Mouse (Mus musculus): Measurements from ENCODE around the gene Oxnad1.
"Not testable (repeated sequence)": the region's sequence is repeated elsewhere in the genome, so short reads cannot be mapped to it uniquely, and the experiment has no call there.

Gene Oxnad1

GRCm38 (mm10) chr14:32091124-32091523 lies 6.0 kb downstream of the Oxnad1 start:
- DNase-seq (ENCODE audit: low spot score) = no peak

GRCm38 (mm10) chr14:32091704-32092103 lies 6.5 kb downstream of the Oxnad1 start:
- DNase-seq (ENCODE audit: low spot score) = no peak

GRCm38 (mm10) chr14:32093018-32093417 lies 7.8 kb downstream of the Oxnad1 start:
- DNase-seq (ENCODE audit: low spot score) = no peak

- DNase-seq (ENCODE audit: low spot score) = no peak
Observed at GRCm38 (mm10) chr14:32093500-32094117, 8.4 kb downstream of the Oxnad1 start.

GRCm38 (mm10) chr14:32095646-32096045 lies 10.5 kb downstream of the Oxnad1 start:
- DNase-seq (ENCODE audit: low spot score) = no peak

GRCm38 (mm10) chr14:32096740-32097139 lies 11.6 kb downstream of the Oxnad1 start:
- DNase-seq (ENCODE audit: low spot score) = no peak

GRCm38 (mm10) chr14:32097691-32098090 lies 12.5 kb downstream of the Oxnad1 start:
- no peak for DNase-seq (ENCODE audit: low spot score)

GRCm38 (mm10) chr14:32098951-32099350 lies 13.8 kb downstream of the Oxnad1 start:
- no peak for DNase-seq (ENCODE audit: low spot score)

GRCm38 (mm10) chr14:32103556-32103955 lies 18.4 kb downstream of the Oxnad1 start:
- no peak for DNase-seq (ENCODE audit: low spot score)

GRCm38 (mm10) chr14:32105663-32106062 lies 20.5 kb downstream of the Oxnad1 start:
- DNase-seq (ENCODE audit: low spot score) = no peak

- DNase-seq (ENCODE audit: low spot score) = no peak
Observed at GRCm38 (mm10) chr14:32106911-32107310, 21.7 kb downstream of the Oxnad1 start.

- not testable (repeated sequence) for DNase-seq (ENCODE audit: low spot score)
Observed at GRCm38 (mm10) chr14:32112124-32112523, 26.9 kb downstream of the Oxnad1 start.

GRCm38 (mm10) chr14:32120940-32121919 lies 36.1 kb downstream of the Oxnad1 start:
- DNase-seq (ENCODE audit: low spot score) = peak; percentile 22

GRCm38 (mm10) chr14:32121920-32122315 lies 36.7 kb downstream of the Oxnad1 start:
- DNase-seq (ENCODE audit: low spot score) = peak; percentile 22

- DNase-seq (ENCODE audit: low spot score) = no peak
Observed at GRCm38 (mm10) chr14:32124261-32124660, 39.1 kb downstream of the Oxnad1 start.

GRCm38 (mm10) chr14:32125256-32125655 lies 40.1 kb downstream of the Oxnad1 start:
- not testable (repeated sequence) for DNase-seq (ENCODE audit: low spot score)

GRCm38 (mm10) chr14:32128409-32128808 lies 43.2 kb downstream of the Oxnad1 start:
- no peak for DNase-seq (ENCODE audit: low spot score)

GRCm38 (mm10) chr14:32131836-32132235 lies 46.7 kb downstream of the Oxnad1 start:
- no peak for DNase-seq (ENCODE audit: low spot score)

GRCm38 (mm10) chr14:32134293-32134692 lies 49.1 kb downstream of the Oxnad1 start:
- no peak for DNase-seq (ENCODE audit: low spot score)

GRCm38 (mm10) chr14:32136467-32136866 lies 51.3 kb downstream of the Oxnad1 start:
- not testable (repeated sequence) for DNase-seq (ENCODE audit: low spot score)

- DNase-seq (ENCODE audit: low spot score) = no peak
Observed at GRCm38 (mm10) chr14:32140359-32140965, 55.3 kb downstream of the Oxnad1 start.

GRCm38 (mm10) chr14:32141723-32142122 lies 56.5 kb downstream of the Oxnad1 start, which contains the start of gene Msmb:
Gene Msmb, plus strand, starts transcription at chr14:32142023.
- no peak for DNase-seq (ENCODE audit: low spot score)

- no peak for DNase-seq (ENCODE audit: low spot score)
Observed at GRCm38 (mm10) chr14:32144734-32145133, 59.6 kb downstream of the Oxnad1 start.

Data from adipocyte (in vitro differentiated cells).